Mouse (Mus musculus): ENCODE measurements around the gene Bicdl2. TPM values are rescaled to one million over a fixed set of nuclear protein-coding genes. Genes with fewer than 3 reads are reported as not detected.

Gene Bicdl2
- polyA plus RNA-seq, 1 experiment from 2014 or later = 2.0 TPM

GRCm38 (mm10) chr17:23658450-23658849 lies 1.9 kb upstream of the Bicdl2 start:
- 77% methylated on average over 3 of the region's 3 CpGs for WGBS
- Histone ChIP-seq H3K4me3 (no peak overlapping the region), H3K27ac (no peak overlapping the region), H3K4me1 (peaks cover 8% of the 10 kb centered on the region), H3K9me3 (replicated peaks) (no peaks in the 10 kb centered on the region), H3K27me3 (ENCODE audit: low read depth, poor library complexity, severe bottlenecking) (peaks cover 48% of the 10 kb centered on the region), H3K36me3 (no peaks in the 10 kb centered on the region)
- DNase-seq (ENCODE audit: low spot score) = no peak

GRCm38 (mm10) chr17:23660876-23661200 lies 532 bp downstream of the Bicdl2 start:
- Histone ChIP-seq H3K36me3 (no peaks in the 10 kb centered on the region), H3K27ac (no peak overlapping the region), H3K4me3 (no peak overlapping the region), H3K27me3 (ENCODE audit: low read depth, poor library complexity, severe bottlenecking) (peaks cover 52% of the 10 kb centered on the region), H3K9me3 (replicated peaks) (no peaks in the 10 kb centered on the region), H3K4me1 (peaks cover 24% of the 10 kb centered on the region)
- no peak for DNase-seq (ENCODE audit: low spot score)
- WGBS = 4% methylated on average over 14 of the region's 14 CpGs

GRCm38 (mm10) chr17:23661526-23661925 lies 1.2 kb downstream of the Bicdl2 start:
- peaks cover 27% of the 10 kb centered on the region for H3K4me1 ChIP-seq
- no peak overlapping the region for H3K27ac ChIP-seq
- peaks cover 5% of the 10 kb centered on the region for H3K36me3 ChIP-seq
- H3K27me3 ChIP-seq (ENCODE audit: low read depth, poor library complexity, severe bottlenecking) = peaks cover 52% of the 10 kb centered on the region
- H3K9me3 ChIP-seq (replicated peaks) = no peaks in the 10 kb centered on the region
- no peak overlapping the region for H3K4me3 ChIP-seq
- 3% methylated on average over 9 of the region's 9 CpGs for WGBS
- peak; percentile 63 for DNase-seq (ENCODE audit: low spot score)

DNA sequence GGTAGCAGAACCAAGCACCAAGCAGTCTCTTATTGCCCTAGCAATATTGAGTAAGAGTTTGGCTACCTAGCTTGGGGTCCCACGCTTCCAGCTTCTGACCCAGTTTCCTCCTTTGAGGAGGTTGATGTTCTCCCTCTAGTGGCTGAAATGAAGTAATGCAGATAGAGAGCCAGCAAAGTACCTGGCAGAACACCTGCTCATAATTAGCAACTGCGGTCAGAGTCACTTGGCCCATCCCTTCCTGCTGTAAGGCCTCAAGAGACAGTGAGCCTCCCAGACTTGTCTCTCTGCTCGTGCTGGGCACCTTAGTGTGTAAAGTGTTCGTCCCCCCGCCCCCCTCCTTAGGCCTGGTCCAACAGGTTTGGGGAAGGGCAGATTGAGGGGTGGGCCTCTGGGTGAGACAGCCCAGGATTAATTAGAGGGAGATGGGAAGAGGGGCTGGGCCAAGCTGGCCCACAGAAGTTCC lies 4.3 kb downstream of the Bicdl2 start:
- H3K4me3 ChIP-seq = no peak overlapping the region
- H3K4me1 ChIP-seq = peaks cover 27% of the 10 kb centered on the region
- peaks cover 35% of the 10 kb centered on the region for H3K36me3 ChIP-seq
- H3K27me3 ChIP-seq (ENCODE audit: low read depth, poor library complexity, severe bottlenecking) = peaks cover 43% of the 10 kb centered on the region
- WGBS = 14% methylated on average over 5 of the region's 5 CpGs
- no peak overlapping the region for H3K27ac ChIP-seq
- peak; percentile 53 for DNase-seq (ENCODE audit: low spot score)
- no peaks in the 10 kb centered on the region for H3K9me3 ChIP-seq (replicated peaks)

DNA sequence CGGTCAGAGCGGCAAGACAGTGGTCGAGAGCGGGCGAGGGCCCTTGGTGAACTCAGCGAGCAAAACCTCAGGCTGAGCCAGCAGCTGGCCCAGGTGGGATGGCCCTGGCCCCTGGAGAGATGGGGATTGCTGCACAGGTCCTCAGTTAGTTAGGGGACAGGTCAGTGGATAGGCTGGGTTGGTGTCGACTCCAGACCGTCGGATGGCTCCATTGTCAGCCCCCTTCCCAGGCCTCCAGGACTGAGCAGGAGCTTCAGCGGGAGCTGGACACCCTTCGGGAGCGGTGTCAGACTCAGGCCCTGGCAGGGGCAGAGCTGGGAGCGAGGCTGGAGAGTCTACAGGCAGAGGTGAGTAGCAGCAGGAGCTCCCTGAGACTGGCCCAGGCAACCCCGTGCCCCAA lies 5.2 kb downstream of the Bicdl2 start:
- DNase-seq (ENCODE audit: low spot score) = no peak
- H3K9me3 ChIP-seq (replicated peaks) = no peaks in the 10 kb centered on the region
- H3K27me3 ChIP-seq (ENCODE audit: low read depth, poor library complexity, severe bottlenecking) = peaks cover 34% of the 10 kb centered on the region
- WGBS = 81% methylated on average over 14 of the region's 14 CpGs
- H3K27ac ChIP-seq = peak overlapping the region; percentile 32; the same call in 1 of the 2 replicates
- peaks cover 24% of the 10 kb centered on the region for H3K4me1 ChIP-seq
- H3K4me3 ChIP-seq = no peak overlapping the region
- peaks cover 45% of the 10 kb centered on the region for H3K36me3 ChIP-seq

GRCm38 (mm10) chr17:23670516-23671074 lies 10.3 kb downstream of the Bicdl2 start:
- DNase-seq (ENCODE audit: low spot score) = no peak
- no peaks in the 10 kb centered on the region for H3K9me3 ChIP-seq (replicated peaks)
- WGBS = 90% methylated on average over 7 of the region's 7 CpGs
- peaks cover 43% of the 10 kb centered on the region for H3K4me1 ChIP-seq
- peaks cover 48% of the 10 kb centered on the region for H3K36me3 ChIP-seq
- peaks cover 16% of the 10 kb centered on the region for H3K27me3 ChIP-seq (ENCODE audit: low read depth, poor library complexity, severe bottlenecking)
- H3K4me3 ChIP-seq = no peak overlapping the region
- no peak overlapping the region for H3K27ac ChIP-seq

GRCm38 (mm10) chr17:23671519-23671918 lies 11.2 kb downstream of the Bicdl2 start:
- H3K4me3 ChIP-seq = no peak overlapping the region
- H3K36me3 ChIP-seq = peaks cover 43% of the 10 kb centered on the region
- no peaks in the 10 kb centered on the region for H3K9me3 ChIP-seq (replicated peaks)
- H3K27me3 ChIP-seq (ENCODE audit: low read depth, poor library complexity, severe bottlenecking) = peaks cover 25% of the 10 kb centered on the region
- H3K4me1 ChIP-seq = peaks cover 46% of the 10 kb centered on the region
- WGBS = 88% methylated on average over 3 of the region's 3 CpGs
- no peak for DNase-seq (ENCODE audit: low spot score)
- H3K27ac ChIP-seq = no peak overlapping the region

- Histone ChIP-seq H3K4me1 (peaks cover 53% of the 10 kb centered on the region), H3K4me3 (peak overlapping the region; percentile 68)
Measured at GRCm38 (mm10) chr17:23672761-23673160, 12.5 kb downstream of the Bicdl2 start.

DNA sequence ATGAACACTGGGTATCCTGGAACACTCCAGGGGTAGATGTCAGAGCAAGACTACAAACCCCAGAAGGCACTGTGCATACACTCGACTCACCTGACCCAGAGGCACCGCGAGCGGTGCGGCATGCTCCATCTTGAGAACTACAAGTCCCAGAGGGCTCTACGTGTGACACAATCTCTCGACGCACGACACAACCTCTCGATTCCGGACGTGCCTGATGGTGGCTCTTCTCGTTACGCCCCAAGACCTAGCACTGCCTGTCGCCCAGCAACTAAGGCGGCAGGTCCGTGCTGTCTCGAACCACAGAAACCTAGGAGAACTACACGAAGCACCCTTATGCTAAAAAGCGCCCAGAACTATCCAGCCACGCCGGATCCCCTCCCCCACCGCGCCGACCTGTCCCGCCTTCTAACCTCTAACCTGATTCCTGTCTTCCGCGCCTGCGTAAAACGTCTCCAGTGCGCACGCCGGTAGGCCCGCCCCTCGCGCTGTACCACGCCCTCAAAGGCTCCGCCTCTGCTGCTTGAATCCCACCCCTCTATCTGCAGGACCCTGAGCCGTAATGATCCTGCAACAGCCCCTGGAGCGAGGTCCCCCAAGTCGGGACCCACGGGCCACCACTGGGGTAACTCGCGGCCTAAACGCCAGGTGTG lies 13.2 kb downstream of the Bicdl2 start, which contains the start of the genes Hcfc1r1 and Thoc6:
Gene Hcfc1r1 (plus strand): TSS at position 173 of the 650 bp plus-strand sequence.
Gene Thoc6 (minus strand): TSS at position 459 of the 650 bp plus-strand sequence.
- WGBS = under 1% methylated on average over 45 of the region's 45 CpGs
- H3K4me1 ChIP-seq = peaks cover 53% of the 10 kb centered on the region
- H3K9me3 ChIP-seq (replicated peaks) = no peaks in the 10 kb centered on the region
- peaks cover 23% of the 10 kb centered on the region for H3K36me3 ChIP-seq
- H3K27me3 ChIP-seq (ENCODE audit: low read depth, poor library complexity, severe bottlenecking) = peaks cover 39% of the 10 kb centered on the region
- peak within 1 kb of the TSS; percentile 68 for H3K4me3 ChIP-seq
- H3K27ac ChIP-seq = peak within 1 kb of the TSS; percentile 93
- peak; percentile 92 for DNase-seq (ENCODE audit: low spot score)

More at GRCm38 (mm10) chr17:23672761-23673160, 12.5 kb downstream of the Bicdl2 start:
- Histone ChIP-seq H3K27ac (no peak overlapping the region), H3K9me3 (replicated peaks) (no peaks in the 10 kb centered on the region), H3K36me3 (peaks cover 31% of the 10 kb centered on the region), H3K27me3 (ENCODE audit: low read depth, poor library complexity, severe bottlenecking) (peaks cover 31% of the 10 kb centered on the region)
- 70% methylated on average over 3 of the region's 3 CpGs for WGBS
- no peak for DNase-seq (ENCODE audit: low spot score)

DNA sequence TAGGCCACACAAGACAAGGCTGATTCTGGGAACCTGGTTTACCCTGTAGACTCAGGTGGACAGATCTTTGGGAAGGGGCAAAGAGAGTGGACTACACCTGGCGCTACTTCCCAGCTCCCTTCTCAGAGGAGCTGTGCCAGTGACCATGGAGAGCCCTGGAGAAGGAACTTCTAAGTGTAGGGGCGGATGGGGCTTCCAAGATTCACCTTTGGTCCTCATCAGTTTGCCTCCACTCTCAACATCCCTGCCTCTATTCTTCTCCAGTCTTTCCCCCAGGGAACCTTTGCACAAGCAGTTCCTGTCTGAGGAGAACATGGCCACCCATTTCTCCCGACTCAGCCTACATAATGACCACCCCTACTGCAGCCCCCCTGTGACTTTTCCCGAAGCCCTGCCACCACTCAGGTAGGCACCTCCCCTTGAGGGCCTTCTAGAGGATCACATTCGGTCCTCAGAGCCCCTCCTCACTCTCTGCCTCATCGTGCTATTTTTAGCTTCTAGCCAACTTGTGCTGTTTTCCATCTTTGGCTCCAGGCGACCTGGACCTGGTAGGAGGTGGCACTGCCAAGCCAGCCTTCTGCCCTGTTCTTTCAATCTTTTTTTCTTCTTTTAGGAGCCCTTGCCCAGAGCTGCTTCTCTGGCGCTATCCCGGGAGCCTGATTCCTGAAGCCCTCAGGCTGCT lies 14.1 kb downstream of the Bicdl2 start:
- Histone ChIP-seq H3K27me3 (ENCODE audit: low read depth, poor library complexity, severe bottlenecking) (peaks cover 47% of the 10 kb centered on the region), H3K9me3 (replicated peaks) (no peaks in the 10 kb centered on the region), H3K4me3 (peak overlapping the region; percentile 68), H3K4me1 (peaks cover 58% of the 10 kb centered on the region), H3K36me3 (peaks cover 15% of the 10 kb centered on the region), H3K27ac (peak overlapping the region; percentile 93; the same call in 1 of the 2 replicates)
- WGBS = 34% methylated on average over 9 of the region's 9 CpGs
- no peak for DNase-seq (ENCODE audit: low spot score)

GRCm38 (mm10) chr17:23675127-23675526 lies 14.8 kb downstream of the Bicdl2 start:
- H3K27me3 ChIP-seq (ENCODE audit: low read depth, poor library complexity, severe bottlenecking) = peaks cover 54% of the 10 kb centered on the region
- no peak overlapping the region for H3K27ac ChIP-seq
- 25% methylated on average over 5 of the region's 5 CpGs for WGBS
- DNase-seq (ENCODE audit: low spot score) = no peak
- H3K36me3 ChIP-seq = peaks cover 7% of the 10 kb centered on the region
- peaks cover 62% of the 10 kb centered on the region for H3K4me1 ChIP-seq
- H3K4me3 ChIP-seq = peak overlapping the region; percentile 68; the same call in 1 of the 2 replicates
- no peaks in the 10 kb centered on the region for H3K9me3 ChIP-seq (replicated peaks)

GRCm38 (mm10) chr17:23675564-23676281 lies 15.4 kb downstream of the Bicdl2 start:
- 9% methylated on average over 15 of the region's 15 CpGs for WGBS
- Histone ChIP-seq H3K36me3 (peaks cover 1% of the 10 kb centered on the region), H3K27ac (no peak overlapping the region), H3K4me1 (peaks cover 62% of the 10 kb centered on the region), H3K27me3 (ENCODE audit: low read depth, poor library complexity, severe bottlenecking) (peaks cover 60% of the 10 kb centered on the region), H3K9me3 (replicated peaks) (no peaks in the 10 kb centered on the region), H3K4me3 (peak overlapping the region; percentile 58)
- DNase-seq (ENCODE audit: low spot score) = peak; percentile 51

All from limb, embryonic 10.5 days (tissue).